In the genomic region with DNA sequence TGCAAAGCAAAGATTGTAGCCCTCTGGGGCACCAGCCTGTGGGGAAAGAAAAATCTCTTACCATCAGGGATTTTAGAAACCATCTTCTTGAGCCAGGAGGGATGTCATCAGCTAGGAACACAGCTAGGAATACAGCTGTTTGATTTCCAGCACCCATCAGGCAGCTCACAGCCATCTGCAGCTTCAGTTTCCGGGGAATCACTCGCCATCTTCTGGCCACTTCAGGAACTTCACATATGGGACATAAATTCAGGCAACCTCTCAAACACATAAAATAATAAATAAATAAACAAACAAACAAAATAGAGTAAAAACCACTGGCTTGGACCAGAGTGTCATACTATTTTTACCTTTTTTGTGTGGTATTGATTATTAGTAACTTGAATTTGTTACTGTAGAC, we compare ENCODE assay signal across 10 mouse cellular contexts. TPM values are rescaled to one million over a fixed set of nuclear protein-coding genes. Genes with fewer than 3 reads are reported as not detected.
A peak's percentile ranks its signal among the peaks of the same experiment; 100 is the strongest.
DNase-seq lines count a peak whose midpoint lies in the region; ATAC-seq and TF ChIP-seq lines count a peak whose summit lies in the region.
"Had no signal": no experiment of that assay in that cellular context is flagged by ENCODE, and none has a peak within 500 bp of the region (broad histone marks: within the 10 kb centered on the region; RNA-seq: fewer than 3 reads in every experiment).

No protein-coding gene starts in this region.

- no peaks in the 10 kb centered on the region for H3K9me3 ChIP-seq in kidney, postnatal 0 days (replicated peaks; ENCODE audit: low read length)
- no peaks in the 10 kb centered on the region for H3K9me3 ChIP-seq in kidney, embryonic 16.5 days (ENCODE audit: low read length)
- no peaks in the 10 kb centered on the region for H3K9me3 ChIP-seq in liver, embryonic 14.5 days (ENCODE audit: control insufficient read depth, low read length)
- H3K9me3 ChIP-seq: hindbrain, embryonic 15.5 days; neural tube, embryonic 13.5 days had no signal

- no peak overlapping the region for H3K4me3 ChIP-seq in kidney, postnatal 0 days (replicated peaks; ENCODE audit: low read depth, low read length)
- H3K4me3 ChIP-seq in kidney, embryonic 16.5 days (ENCODE audit: low read length), result no peak overlapping the region
- H3K4me3 ChIP-seq in liver, embryonic 14.5 days (ENCODE audit: insufficient read depth in 1 of 2, low read depth in 2 of 2, low read length in 2 of 2), result no peak overlapping the region
- H3K4me3 ChIP-seq: hindbrain, embryonic 15.5 days; neural tube, embryonic 13.5 days had no signal

- no peak overlapping the region for H3K4me2 ChIP-seq in kidney, postnatal 0 days (ENCODE audit: low read length)
- no peak overlapping the region for H3K4me2 ChIP-seq in kidney, embryonic 16.5 days (replicated peaks; ENCODE audit: low read depth, low read length)
- no peak overlapping the region for H3K4me2 ChIP-seq in liver, embryonic 14.5 days (ENCODE audit: low read depth)
- H3K4me2 ChIP-seq: hindbrain, embryonic 15.5 days; neural tube, embryonic 13.5 days had no signal

- TF ChIP-seq CTCF in kidney, postnatal 0 days (IDR thresholded peaks at IDR 0.05; ENCODE audit: low read depth), result peak; percentile 73
- peak; percentile 79 for TF ChIP-seq CTCF in liver, embryonic 14.5 days (IDR thresholded peaks at IDR 0.05; ENCODE audit: low read depth)

- no peak for ATAC-seq in kidney, postnatal 0 days (replicated peaks; ENCODE audit: low FRiP score, low read depth)
- ATAC-seq in kidney, embryonic 16.5 days (ENCODE audit: low FRiP score, low TSS enrichment), result no peak
- no peak for ATAC-seq in liver, embryonic 14.5 days (ENCODE audit: insufficient read depth)

- no peak overlapping the region for H3K9ac ChIP-seq in kidney, postnatal 0 days (ENCODE audit: low read depth, low read length)
- no peak overlapping the region for H3K9ac ChIP-seq in kidney, embryonic 16.5 days (replicated peaks; ENCODE audit: low read length)
- no peak overlapping the region for H3K9ac ChIP-seq in liver, embryonic 14.5 days (replicated peaks)
- H3K9ac ChIP-seq: hindbrain, embryonic 15.5 days; neural tube, embryonic 13.5 days had no signal

- no peak for TF ChIP-seq EP300 in liver, embryonic 14.5 days (IDR thresholded peaks at IDR 0.05; ENCODE audit: low read depth)

- H3K27ac ChIP-seq in kidney, postnatal 0 days, result no peak overlapping the region
- H3K27ac ChIP-seq in kidney, embryonic 16.5 days (ENCODE audit: low read length), result no peak overlapping the region
- H3K27ac ChIP-seq in liver, embryonic 14.5 days, result no peak overlapping the region
- H3K27ac ChIP-seq: hindbrain, embryonic 15.5 days; neural tube, embryonic 13.5 days had no signal

- peak; percentile 13 to 38 for DNase-seq in adrenal gland, postnatal 36 days
- DNase-seq in adrenal gland, postnatal 25 days, result no peak
- peak; percentile 77 for DNase-seq in kidney, postnatal 0 days (ENCODE audit: low spot score)
- DNase-seq in adipocyte (ENCODE audit: low spot score), result peak; percentile 62
- DNase-seq in liver, embryonic 14.5 days (ENCODE audit: low read depth in 3 of 3, low spot score in 3 of 3), result no peak
- peak; percentile 84 for DNase-seq in splenic B cell, adult 2 months (ENCODE audit: low read depth, low spot score)
- no peak for DNase-seq in right cerebral cortex, postnatal 14 days

- H3K36me3 ChIP-seq in kidney, postnatal 0 days (ENCODE audit: insufficient read depth, low read length), result no peaks in the 10 kb centered on the region
- H3K36me3 ChIP-seq in kidney, embryonic 16.5 days (ENCODE audit: insufficient read depth, low read length), result no peaks in the 10 kb centered on the region
- H3K36me3 ChIP-seq in liver, embryonic 14.5 days (replicated peaks; ENCODE audit: control insufficient read depth, insufficient read depth, low read depth), result no peaks in the 10 kb centered on the region
- H3K36me3 ChIP-seq in splenic B cell, adult 2 months (ENCODE audit: control insufficient read depth, insufficient read depth, low read length, poor library complexity, severe bottlenecking), result no peaks in the 10 kb centered on the region
- H3K36me3 ChIP-seq: hindbrain, embryonic 15.5 days; neural tube, embryonic 13.5 days had no signal

- H3K4me1 ChIP-seq in kidney, postnatal 0 days (replicated peaks; ENCODE audit: insufficient read depth, low read length), result no peaks in the 10 kb centered on the region
- H3K4me1 ChIP-seq in kidney, embryonic 16.5 days (ENCODE audit: insufficient read depth, low read length), result no peaks in the 10 kb centered on the region
- H3K4me1 ChIP-seq in liver, embryonic 14.5 days (replicated peaks; ENCODE audit: control insufficient read depth in 2 of 2, insufficient read depth in 2 of 2, low read length in 1 of 2), result peaks cover 0 to 2% of the 10 kb centered on the region in 2 experiments; a peak in 2 of 4 replicates
- H3K4me1 ChIP-seq: hindbrain, embryonic 15.5 days had no signal

- no peaks in the 10 kb centered on the region for H3K27me3 ChIP-seq in kidney, postnatal 0 days (ENCODE audit: insufficient read depth, low read length)
- no peaks in the 10 kb centered on the region for H3K27me3 ChIP-seq in kidney, embryonic 16.5 days (ENCODE audit: insufficient read depth, low read length)
- H3K27me3 ChIP-seq in liver, embryonic 14.5 days (ENCODE audit: control insufficient read depth, insufficient read depth, low read length), result no peaks in the 10 kb centered on the region
- H3K27me3 ChIP-seq in splenic B cell, adult 2 months (ENCODE audit: control insufficient read depth, insufficient read depth, low read length, poor library complexity, severe bottlenecking), result no peaks in the 10 kb centered on the region
- H3K27me3 ChIP-seq: hindbrain, embryonic 15.5 days; neural tube, embryonic 13.5 days had no signal

- 22% methylated on average over 2 of the region's 2 CpGs for WGBS in kidney, postnatal 0 days
- 32% methylated on average over 2 of the region's 2 CpGs for WGBS in kidney, embryonic 16.5 days
- 13% methylated on average over 2 of the region's 2 CpGs for WGBS in liver, embryonic 14.5 days (ENCODE audit: insufficient replicate concordance)

RNA-seq across cellular contexts. Expression of a gene that starts 7.8 kb away (rescaled TPM):
- total RNA-seq in adrenal gland, postnatal 36 days (2021), result 10 to 100 TPM; 53.4 to 55.9 TPM
- total RNA-seq in adrenal gland, postnatal 25 days (2021), result 79.5 TPM in 2 replicates
- 58.8 and 66.9 TPM in 2 replicates for polyA plus RNA-seq in kidney, postnatal 0 days (2015; fragmentation: Nextera tagmentation; extraction: Ambion mirVana)
- polyA plus RNA-seq in kidney, embryonic 16.5 days (2015; fragmentation: Nextera tagmentation; extraction: Ambion mirVana), result 106 and 121 TPM in 2 replicates
- 24.5 and 31.8 TPM in 2 replicates for polyA plus RNA-seq in liver, embryonic 14.5 days (2012; rRNA removed)
- polyA plus RNA-seq in liver, embryonic 14.5 days (2014; fragmentation: Nextera tagmentation; extraction: Ambion mirVana), result 29.2 and 32.7 TPM in 2 replicates

RNA-seq across cellular contexts. Expression of a gene that starts 16.8 kb away (rescaled TPM):
- total RNA-seq in adrenal gland, postnatal 36 days (2021), result 100 to 1,000 TPM; 147 to 148 TPM
- total RNA-seq in adrenal gland, postnatal 25 days (2021), result 119 and 172 TPM in 2 replicates
- 456 and 496 TPM in 2 replicates for polyA plus RNA-seq in kidney, postnatal 0 days (2015; fragmentation: Nextera tagmentation; extraction: Ambion mirVana)
- polyA plus RNA-seq in kidney, embryonic 16.5 days (2015; fragmentation: Nextera tagmentation; extraction: Ambion mirVana), result 597 and 625 TPM in 2 replicates
- polyA plus RNA-seq in liver, embryonic 14.5 days (2012; rRNA removed), result 91.1 and 123 TPM in 2 replicates
- polyA plus RNA-seq in liver, embryonic 14.5 days (2014; fragmentation: Nextera tagmentation; extraction: Ambion mirVana), result 269 and 272 TPM in 2 replicates

Comparison
In these comparisons a context has a peak if more than half of its experiments do, and no peak if none do; other contexts are left out.
1. DNase-seq: peak in adrenal gland, postnatal 36 days (2 of 2), kidney, postnatal 0 days (single experiment), adipocyte (single experiment) and splenic B cell, adult 2 months (single experiment); none in adrenal gland, postnatal 25 days (single experiment), liver, embryonic 14.5 days (0 of 3) and right cerebral cortex, postnatal 14 days (single experiment).